Mouse (Mus musculus): ENCODE data around the gene Smad3.

The Smad3 gene

GRCm38 (mm10) chr9:63699145-63699544, 58.6 kb downstream of the Smad3 start:
- DNase-seq (ENCODE audit: extremely low spot score), result no peak

- DNase-seq (ENCODE audit: extremely low spot score), result no peak
Observed at GRCm38 (mm10) chr9:63698320-63699045, 59.3 kb downstream of the Smad3 start.

DNA sequence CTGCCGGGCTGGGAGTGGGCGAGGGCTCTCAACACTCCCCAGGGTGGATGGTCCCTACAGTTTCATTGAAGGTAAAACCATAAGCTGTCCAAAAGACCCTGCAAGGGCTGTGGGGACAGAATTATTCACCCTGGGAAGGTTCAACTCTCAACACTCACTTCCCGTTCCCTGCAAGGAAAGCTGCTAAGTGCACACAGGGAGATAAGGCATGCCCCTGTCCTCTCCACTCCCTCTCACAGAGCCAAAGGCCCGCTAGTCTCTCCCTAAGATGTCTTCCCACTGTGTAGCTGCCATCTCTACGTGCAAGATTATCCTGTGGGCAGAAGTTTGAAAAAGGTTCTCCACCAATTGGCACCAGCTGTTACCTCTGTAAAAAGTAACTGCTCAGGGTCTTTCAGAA, 60.2 kb downstream of the Smad3 start:
- DNase-seq (ENCODE audit: extremely low spot score), result no peak

GRCm38 (mm10) chr9:63696463-63697105, 61.2 kb downstream of the Smad3 start:
- peak; percentile 42 for DNase-seq (ENCODE audit: extremely low spot score)

- DNase-seq (ENCODE audit: extremely low spot score), result no peak
Observed at GRCm38 (mm10) chr9:63691960-63692359, 65.8 kb downstream of the Smad3 start.

DNA sequence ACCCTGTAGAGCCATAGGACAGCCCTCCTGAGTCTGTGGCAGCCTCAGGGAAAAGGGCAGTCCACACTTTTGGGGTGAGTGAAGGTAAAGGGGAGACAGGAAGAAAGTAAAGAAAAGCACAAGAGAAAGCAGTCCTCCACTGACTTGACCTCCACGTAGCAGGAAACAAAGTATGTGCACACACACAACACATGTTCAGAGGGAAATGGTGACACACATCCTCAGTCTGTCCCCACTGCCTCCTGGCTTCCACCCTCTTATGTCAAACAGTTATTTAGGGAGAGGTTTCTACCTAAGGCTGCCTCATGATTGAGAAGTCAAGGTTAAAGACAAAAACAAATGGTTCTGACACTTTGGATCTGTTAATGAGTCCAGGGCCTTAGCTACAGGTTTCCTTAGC, 67.3 kb downstream of the Smad3 start:
- DNase-seq (ENCODE audit: extremely low spot score), result no peak

DNA sequence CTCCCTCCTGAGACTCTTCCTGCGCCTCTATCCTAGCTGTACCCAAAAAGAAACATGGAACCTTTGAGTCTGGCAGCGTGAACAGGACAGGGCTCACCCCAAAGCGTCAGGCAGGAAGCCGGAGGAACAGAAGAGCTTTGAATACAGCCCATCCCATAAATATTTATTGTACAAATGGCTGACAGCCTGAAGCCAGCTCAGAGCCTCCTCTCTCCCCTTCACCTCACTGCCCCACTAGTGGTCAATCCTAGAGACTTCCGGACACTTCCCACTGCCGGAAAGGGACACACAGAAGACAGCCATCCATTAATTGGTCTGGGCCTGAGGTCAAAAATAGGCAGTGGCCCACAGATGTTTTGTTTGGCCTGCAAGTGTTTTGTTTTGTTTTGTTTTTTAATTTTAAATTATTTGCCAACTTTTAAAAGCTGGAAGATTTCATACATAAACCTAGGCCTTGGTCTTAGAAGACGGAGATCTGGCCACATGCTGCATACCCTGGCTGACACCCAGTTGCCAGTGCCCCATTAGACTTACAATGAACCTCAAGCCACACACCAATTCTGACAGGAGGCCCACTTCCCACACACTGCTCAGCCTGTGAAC, 70.3 kb downstream of the Smad3 start:
- no peak for DNase-seq (ENCODE audit: extremely low spot score)

DNA sequence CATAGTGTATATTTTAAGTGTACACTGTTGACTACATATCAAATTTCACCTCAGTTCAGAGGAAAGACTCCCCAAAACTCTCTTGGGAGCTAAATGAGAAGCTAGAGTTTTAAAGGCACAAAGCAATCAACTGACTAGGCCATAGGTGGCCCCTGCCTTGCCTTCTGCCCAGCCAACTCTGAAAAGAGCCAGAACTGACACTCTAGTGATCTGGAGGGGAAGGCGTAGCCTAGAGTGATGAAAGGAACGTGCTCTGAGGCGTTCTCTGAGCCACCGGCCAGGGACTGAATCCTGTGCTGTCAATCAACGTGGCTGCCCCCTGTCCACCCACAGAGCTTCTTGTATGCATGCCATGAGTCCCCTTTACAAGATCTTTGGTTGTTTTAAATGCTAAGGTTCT, 72.4 kb downstream of the Smad3 start:
- no peak for DNase-seq (ENCODE audit: extremely low spot score)

DNA sequence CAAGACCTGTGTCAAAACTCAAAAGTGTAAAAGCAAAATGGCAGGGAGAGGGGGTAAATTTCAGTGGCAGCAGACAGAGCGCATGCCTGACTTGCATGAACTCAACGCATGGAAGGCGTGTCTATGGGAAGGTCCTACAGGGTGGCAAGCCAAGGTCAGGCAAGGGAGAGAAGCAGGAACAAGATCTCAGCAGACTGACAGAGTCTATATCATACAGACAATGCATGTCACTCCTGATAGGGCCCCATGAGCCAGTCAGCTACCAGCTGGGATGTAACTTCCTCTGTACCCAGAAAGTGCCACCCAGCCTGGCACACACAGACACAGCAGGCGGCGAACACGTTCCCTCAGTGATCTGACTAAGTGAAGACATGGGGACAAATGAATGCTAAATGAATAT, 73.5 kb downstream of the Smad3 start:
- no peak for DNase-seq (ENCODE audit: extremely low spot score)

- DNase-seq (ENCODE audit: extremely low spot score), result no peak
Observed at GRCm38 (mm10) chr9:63682943-63683342, 74.9 kb downstream of the Smad3 start.

- no peak for DNase-seq (ENCODE audit: extremely low spot score)
Observed at GRCm38 (mm10) chr9:63682301-63682700, 75.5 kb downstream of the Smad3 start.

DNA sequence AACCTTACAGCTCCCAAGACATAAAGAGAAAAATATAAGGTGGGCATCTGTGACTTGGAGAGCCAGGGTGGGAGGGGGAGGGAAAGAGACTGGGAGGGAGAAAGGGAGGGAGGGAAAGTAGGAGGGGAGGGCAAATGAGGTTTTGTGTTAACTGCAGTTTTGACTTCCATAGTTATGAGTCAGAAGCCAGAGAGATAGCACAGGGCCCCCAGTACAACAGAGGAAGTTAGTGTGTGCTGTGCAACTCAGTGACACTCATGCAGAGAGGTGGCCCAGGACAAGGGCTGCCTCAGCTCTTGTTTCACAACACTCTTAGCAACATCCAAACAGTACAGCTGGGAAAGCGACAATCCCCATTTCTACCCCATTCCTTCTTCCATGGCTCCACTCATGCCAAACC, 79.7 kb downstream of the Smad3 start:
- no peak for DNase-seq (ENCODE audit: extremely low spot score)

GRCm38 (mm10) chr9:63677621-63678020, 80.2 kb downstream of the Smad3 start:
- DNase-seq (ENCODE audit: extremely low spot score), result no peak

- no peak for DNase-seq (ENCODE audit: extremely low spot score)
Observed at GRCm38 (mm10) chr9:63674613-63675012, 83.2 kb downstream of the Smad3 start.

DNA sequence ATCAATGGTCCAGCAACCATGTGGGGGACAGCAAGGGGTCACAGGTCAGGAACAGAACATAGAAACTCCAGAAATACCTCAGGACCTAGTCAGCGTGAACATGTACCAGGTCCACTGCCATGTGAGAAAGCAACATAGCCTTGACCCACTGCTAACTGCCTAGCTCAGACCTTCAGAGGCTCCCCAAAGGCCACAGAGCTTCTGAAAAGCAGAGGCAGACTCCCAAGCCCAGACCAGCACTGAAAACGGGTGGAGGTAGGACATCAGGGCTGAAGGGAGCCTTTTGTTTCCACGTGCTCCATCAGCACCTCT, 84.3 kb downstream of the Smad3 start:
- no peak for DNase-seq (ENCODE audit: extremely low spot score)

DNA sequence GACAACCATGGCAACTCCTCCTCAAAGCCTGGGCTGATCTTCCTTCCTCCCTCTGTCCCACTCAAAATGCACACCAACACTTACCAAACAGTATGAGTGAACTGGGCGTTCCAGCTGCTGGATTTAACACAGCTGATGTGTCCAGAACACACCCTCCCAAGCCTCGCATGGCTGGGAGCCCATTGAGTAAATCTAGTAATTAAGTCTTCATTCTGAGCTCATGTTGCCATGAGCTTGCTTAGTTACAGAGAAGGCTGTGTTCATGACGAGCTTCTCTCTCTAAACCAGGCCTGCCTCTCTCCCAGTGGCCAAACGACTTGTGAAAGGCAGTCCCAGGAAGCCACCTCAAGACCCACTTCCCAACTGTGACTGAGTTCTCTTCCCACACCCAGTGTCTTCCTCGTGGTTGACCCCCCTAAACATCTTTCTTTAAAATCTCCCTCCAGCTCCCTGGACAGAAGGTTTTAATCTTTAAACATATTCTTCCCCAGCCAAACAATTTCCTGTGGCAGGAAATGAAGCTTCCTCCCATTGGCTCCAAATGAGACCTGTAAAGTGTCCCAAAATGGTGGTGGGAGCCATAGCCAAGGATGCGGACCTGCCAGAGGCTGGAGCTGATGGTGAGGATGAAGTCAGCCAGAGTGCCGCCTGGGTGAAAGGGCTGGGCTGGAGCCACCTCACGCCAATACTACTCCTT, 84.8 kb downstream of the Smad3 start:
- DNase-seq (ENCODE audit: extremely low spot score), result no peak

DNA sequence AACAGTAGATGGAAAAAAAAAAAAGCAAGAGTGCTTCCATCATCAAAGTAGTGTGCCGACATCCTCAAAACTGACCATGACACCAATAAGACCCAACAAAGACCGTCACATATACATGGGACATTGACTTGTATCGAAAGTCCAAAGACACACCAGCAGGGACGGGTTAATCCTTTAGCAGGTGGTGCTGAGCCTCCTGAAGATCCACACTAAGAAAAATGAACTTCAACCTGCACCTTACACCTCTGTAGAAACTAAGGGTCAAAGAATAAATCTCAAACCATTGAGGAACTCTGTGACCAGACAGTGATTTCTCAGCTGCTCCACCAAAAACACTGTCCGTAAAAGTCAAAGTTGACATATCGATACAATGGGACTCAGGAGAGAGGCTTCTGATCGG, 88.0 kb downstream of the Smad3 start:
- DNase-seq (ENCODE audit: extremely low spot score), result no peak

DNA sequence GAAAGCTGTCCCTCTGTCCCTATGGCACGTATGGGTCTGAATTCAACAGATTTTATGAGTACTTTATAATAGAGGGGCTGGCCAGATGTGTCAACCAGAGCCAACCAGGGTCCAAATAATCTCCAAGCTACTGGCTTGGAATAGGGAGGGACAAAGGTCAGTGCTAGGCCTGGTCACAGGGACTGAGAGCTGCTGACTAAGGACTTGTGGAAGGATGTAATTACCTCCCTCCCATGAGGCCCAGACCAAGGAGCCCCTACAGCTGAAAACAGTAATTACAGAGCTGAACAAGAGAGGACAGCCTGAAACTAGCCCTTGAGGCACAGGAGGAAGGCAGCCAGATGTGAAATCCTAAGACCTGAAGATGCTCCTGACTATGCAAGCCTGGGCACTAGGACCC, 89.2 kb downstream of the Smad3 start:
- no peak for DNase-seq (ENCODE audit: extremely low spot score)

DNA sequence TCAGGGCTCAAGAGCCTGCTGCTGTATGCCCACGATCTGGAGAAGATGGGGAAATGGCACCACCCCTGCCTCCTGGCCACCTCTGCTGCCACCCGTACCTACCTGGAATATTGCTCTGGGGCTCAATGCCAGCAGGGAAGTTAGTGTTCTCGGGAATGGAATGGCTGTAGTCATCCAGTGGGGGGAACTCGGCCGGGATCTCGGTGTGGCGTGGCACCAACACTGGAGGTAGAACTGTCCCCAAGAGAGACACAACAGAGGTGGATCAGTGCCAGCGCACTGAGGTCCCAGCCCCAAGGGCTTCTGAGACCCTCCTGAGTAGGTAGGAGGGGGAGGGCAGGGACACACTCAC, 90.4 kb downstream of the Smad3 start:
- no peak for DNase-seq (ENCODE audit: extremely low spot score)

DNA sequence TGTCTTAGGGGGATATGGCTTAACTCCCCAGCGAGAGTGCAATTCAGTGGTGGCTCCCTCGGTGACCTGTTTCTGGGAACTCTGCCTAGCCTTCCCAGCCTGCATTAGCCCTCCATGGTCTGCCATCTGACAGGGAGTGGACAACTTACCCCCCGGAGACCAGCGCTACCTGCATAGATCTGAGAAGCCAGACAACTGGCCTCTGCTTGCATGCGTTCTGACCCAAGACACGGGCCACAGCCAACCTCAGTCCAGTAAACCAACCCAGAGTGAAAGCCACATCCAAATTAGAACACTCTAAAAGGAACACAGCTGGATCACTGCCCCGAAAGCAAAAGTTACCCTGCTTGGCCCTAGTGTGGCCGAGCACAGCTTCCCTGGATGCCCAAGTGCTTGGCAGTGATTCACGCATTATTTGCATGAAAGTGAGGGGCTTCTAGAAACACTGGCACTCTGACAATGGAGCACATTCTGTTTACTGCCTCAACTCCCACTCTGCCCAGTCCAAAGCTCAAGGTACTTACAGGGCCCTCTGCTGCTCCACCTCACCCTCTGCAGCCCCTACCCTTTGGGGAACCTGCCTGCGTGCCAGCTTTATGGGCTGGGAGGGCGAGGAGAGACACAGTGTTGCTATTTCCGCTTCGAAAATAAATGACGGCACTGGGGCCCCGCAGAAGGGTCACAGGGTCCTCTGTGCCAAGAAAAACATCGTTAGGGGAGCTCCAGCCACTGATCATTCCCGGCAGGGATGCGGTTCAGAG, 91.0 kb downstream of the Smad3 start:
- DNase-seq (ENCODE audit: extremely low spot score), result no peak

GRCm38 (mm10) chr9:63664792-63665646, 92.8 kb downstream of the Smad3 start:
- no peak for DNase-seq (ENCODE audit: extremely low spot score)
